Mouse (Mus musculus) right cerebral cortex, postnatal 36 days (tissue): ENCODE measurements around the gene Gatad2b.
"Not testable (repeated sequence)": the region's sequence is repeated elsewhere in the genome, so short reads cannot be mapped to it uniquely, and the experiment has no call there.

Experiments used
- DNase-seq, 2 experiments: peaks; one replicate each; pipeline ENCODE4 v3.0.0; 2022; ENCODE audit warnings: low spot score in 2 of 2, mixed read lengths in 1 of 2

Gatad2b gene

GRCm38 (mm10) chr3:90265932-90266741 lies 26.8 kb upstream of the Gatad2b start:
- DNase-seq = no peak

GRCm38 (mm10) chr3:90266901-90267775 lies 25.8 kb upstream of the Gatad2b start:
- no peak for DNase-seq

GRCm38 (mm10) chr3:90268190-90268589 lies 24.8 kb upstream of the Gatad2b start:
- no peak for DNase-seq

- no peak for DNase-seq
These were observed 24.0 kb upstream of the Gatad2b start for GRCm38 (mm10) chr3:90268971-90269370.

GRCm38 (mm10) chr3:90270784-90271183 lies 22.2 kb upstream of the Gatad2b start:
- DNase-seq = no peak

- no peak for DNase-seq
These were observed 20.8 kb upstream of the Gatad2b start for GRCm38 (mm10) chr3:90272170-90272569.

- no peak for DNase-seq
These were observed 19.1 kb upstream of the Gatad2b start for GRCm38 (mm10) chr3:90273855-90274254.

GRCm38 (mm10) chr3:90275286-90275685 lies 17.7 kb upstream of the Gatad2b start:
- no peak for DNase-seq

- DNase-seq = no peak
These were observed 16.1 kb upstream of the Gatad2b start for GRCm38 (mm10) chr3:90276858-90277257.

GRCm38 (mm10) chr3:90277793-90278192 lies 15.2 kb upstream of the Gatad2b start:
- no peak for DNase-seq

GRCm38 (mm10) chr3:90278211-90278610 lies 14.8 kb upstream of the Gatad2b start:
- no peak for DNase-seq

GRCm38 (mm10) chr3:90279216-90279615 lies 13.8 kb upstream of the Gatad2b start:
- DNase-seq = no peak

- no peak for DNase-seq
These were observed 13.2 kb upstream of the Gatad2b start for GRCm38 (mm10) chr3:90279743-90280142.

GRCm38 (mm10) chr3:90280708-90281107 lies 12.3 kb upstream of the Gatad2b start:
- DNase-seq = no peak

GRCm38 (mm10) chr3:90284150-90284549 lies 8.8 kb upstream of the Gatad2b start:
- no peak for DNase-seq

- not testable (repeated sequence) for DNase-seq
These were observed 3.6 kb upstream of the Gatad2b start for GRCm38 (mm10) chr3:90289403-90289802.

GRCm38 (mm10) chr3:90290602-90291001 lies 2.4 kb upstream of the Gatad2b start:
- no peak for DNase-seq

- DNase-seq = no peak
These were observed 1.0 kb upstream of the Gatad2b start for GRCm38 (mm10) chr3:90291982-90292344.

GRCm38 (mm10) chr3:90293352-90294063 lies 530 bp downstream of the Gatad2b start:
- peak in 1 of 2 experiments; percentile 28 for DNase-seq

- peak in 1 of 2 experiments; percentile 17 for DNase-seq
These were observed 1.1 kb downstream of the Gatad2b start for GRCm38 (mm10) chr3:90294064-90294440.

- DNase-seq = no peak
These were observed 1.7 kb downstream of the Gatad2b start for GRCm38 (mm10) chr3:90294651-90295050.

- no peak for DNase-seq
These were observed 12.8 kb downstream of the Gatad2b start for GRCm38 (mm10) chr3:90305801-90306200.
